Mouse (Mus musculus): ENCODE results near the gene Tbc1d20. TPM values are rescaled to one million over a fixed set of nuclear protein-coding genes. Genes with fewer than 3 reads are reported as not detected.
"Not testable (repeated sequence)": the region's sequence is repeated elsewhere in the genome, so short reads cannot be mapped to it uniquely, and the experiment has no call there.

The Tbc1d20 gene
- 41.1 and 41.8 TPM in 2 replicates for polyA plus RNA-seq (2015; fragmentation: Nextera tagmentation; extraction: Ambion mirVana)

DNA sequence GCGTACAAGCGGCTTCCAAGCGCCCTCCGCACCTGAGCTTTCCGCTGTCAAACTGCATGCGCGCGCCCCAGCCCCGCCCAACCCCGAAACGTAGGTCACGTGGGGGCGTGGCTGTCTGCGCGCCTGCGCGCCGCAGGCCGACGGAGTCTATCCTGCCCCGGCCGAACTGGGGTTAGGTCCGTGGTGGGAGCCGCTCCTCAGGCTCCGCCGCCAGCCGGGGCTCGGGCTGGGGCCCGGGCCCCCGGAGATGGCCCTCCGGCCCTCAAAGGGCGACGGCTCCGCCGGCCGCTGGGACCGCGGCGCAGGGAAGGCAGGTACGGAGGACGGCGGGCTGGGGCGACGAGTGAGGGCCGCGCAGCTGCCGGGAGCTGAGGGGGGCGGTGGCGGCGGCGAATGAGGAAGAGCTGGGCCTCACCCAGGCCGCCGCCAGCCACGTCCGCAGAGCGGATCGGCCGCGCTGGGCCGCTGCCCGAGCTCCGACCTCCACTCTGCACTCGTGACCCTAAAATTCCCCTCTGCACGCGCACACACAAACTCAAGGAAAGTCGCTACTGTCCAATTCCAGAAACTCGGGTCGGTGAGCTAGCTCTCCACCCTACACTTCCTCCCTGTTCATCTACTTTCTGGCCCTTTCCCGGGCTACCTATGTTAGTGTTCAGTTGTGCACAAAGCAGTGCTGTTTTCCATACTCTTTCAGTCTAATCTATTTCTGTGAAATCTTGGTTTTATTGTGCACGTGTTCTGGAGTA is at the start of gene Tbc1d20:
Gene Tbc1d20 (plus strand): TSS at position 102 of the 749 bp plus-strand sequence.
- WGBS: under 1% methylated on average over 61 of the region's 70 CpGs
- no peaks in the 10 kb centered on the region for H3K9me3 ChIP-seq (ENCODE audit: low read length)
- ATAC-seq (ENCODE audit: low FRiP score, low TSS enrichment): peak; percentile 97
- H3K27ac ChIP-seq (ENCODE audit: low read length): peak within 1 kb of the TSS; percentile 86
- peak within 1 kb of the TSS; percentile 90 for H3K4me3 ChIP-seq (ENCODE audit: low read length)
- H3K4me1 ChIP-seq (ENCODE audit: insufficient read depth, low read length): peaks cover 18% of the 10 kb centered on the region
- peak within 1 kb of the TSS; percentile 95 for H3K9ac ChIP-seq (replicated peaks; ENCODE audit: low read length)
- peak within 1 kb of the TSS; percentile 79 for H3K4me2 ChIP-seq (replicated peaks; ENCODE audit: low read depth, low read length)
- H3K27me3 ChIP-seq (ENCODE audit: insufficient read depth, low read length): no peaks in the 10 kb centered on the region
- no peaks in the 10 kb centered on the region for H3K36me3 ChIP-seq (ENCODE audit: insufficient read depth, low read length)

DNA sequence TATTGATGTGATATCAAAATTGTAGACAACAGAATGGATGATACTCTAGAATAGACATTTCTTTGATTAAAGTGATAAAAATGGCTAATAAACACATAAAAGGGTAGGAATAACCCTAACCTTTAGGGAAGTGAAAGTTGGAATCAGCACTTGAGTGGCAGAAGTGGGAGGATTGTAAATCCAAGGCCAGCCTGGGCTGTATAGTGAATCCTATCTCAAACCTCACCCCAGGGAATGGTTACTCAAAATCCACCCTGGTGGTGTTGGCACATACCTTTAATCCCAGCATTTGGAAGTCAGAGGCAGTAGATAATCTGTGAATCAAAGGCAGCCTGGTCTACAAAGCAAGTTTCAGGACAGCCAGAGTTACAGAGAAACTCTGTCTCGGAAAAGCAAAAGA is 46.4 kb upstream of the Tbc1d20 start:
- H3K27ac ChIP-seq (ENCODE audit: low read length): no peak overlapping the region
- peaks cover 16% of the 10 kb centered on the region for H3K36me3 ChIP-seq (ENCODE audit: insufficient read depth, low read length)
- no peaks in the 10 kb centered on the region for H3K27me3 ChIP-seq (ENCODE audit: insufficient read depth, low read length)
- H3K9me3 ChIP-seq (ENCODE audit: low read length): no peaks in the 10 kb centered on the region
- H3K4me3 ChIP-seq (ENCODE audit: low read length): no peak overlapping the region
- WGBS: 90% methylated on average over 1 of the region's 1 CpGs
- H3K4me1 ChIP-seq (ENCODE audit: insufficient read depth, low read length): no peaks in the 10 kb centered on the region
- no peak overlapping the region for H3K4me2 ChIP-seq (replicated peaks; ENCODE audit: low read depth, low read length)
- H3K9ac ChIP-seq (replicated peaks; ENCODE audit: low read length): no peak overlapping the region
- ATAC-seq (ENCODE audit: low FRiP score, low TSS enrichment): no peak

DNA sequence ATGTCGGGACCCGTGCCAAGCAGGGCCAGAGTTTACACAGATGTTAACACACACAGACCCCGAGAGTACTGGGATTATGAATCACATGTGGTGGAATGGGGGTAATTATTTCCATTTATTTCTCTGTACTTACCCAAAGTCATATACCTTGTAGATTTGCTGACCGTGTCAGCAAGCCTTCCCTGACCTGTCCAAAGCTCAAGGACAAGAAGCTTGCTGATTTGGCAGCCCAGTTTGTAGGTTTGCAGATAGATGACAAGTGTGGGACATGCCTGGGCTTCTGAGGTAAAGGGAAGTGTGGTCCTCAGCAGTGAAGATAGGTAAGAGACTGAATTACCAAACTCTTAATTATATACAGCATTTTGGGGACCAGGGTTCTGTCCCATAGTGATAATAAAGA is 43.1 kb upstream of the Tbc1d20 start:
- 60% methylated on average over 2 of the region's 4 CpGs for WGBS
- H3K9ac ChIP-seq (replicated peaks; ENCODE audit: low read length): no peak overlapping the region
- ATAC-seq (ENCODE audit: low FRiP score, low TSS enrichment): no peak
- no peak overlapping the region for H3K27ac ChIP-seq (ENCODE audit: low read length)
- H3K36me3 ChIP-seq (ENCODE audit: insufficient read depth, low read length): peaks cover 34% of the 10 kb centered on the region
- no peaks in the 10 kb centered on the region for H3K27me3 ChIP-seq (ENCODE audit: insufficient read depth, low read length)
- H3K4me2 ChIP-seq (replicated peaks; ENCODE audit: low read depth, low read length): no peak overlapping the region
- H3K4me1 ChIP-seq (ENCODE audit: insufficient read depth, low read length): no peaks in the 10 kb centered on the region
- no peaks in the 10 kb centered on the region for H3K9me3 ChIP-seq (ENCODE audit: low read length)
- no peak overlapping the region for H3K4me3 ChIP-seq (ENCODE audit: low read length)

DNA sequence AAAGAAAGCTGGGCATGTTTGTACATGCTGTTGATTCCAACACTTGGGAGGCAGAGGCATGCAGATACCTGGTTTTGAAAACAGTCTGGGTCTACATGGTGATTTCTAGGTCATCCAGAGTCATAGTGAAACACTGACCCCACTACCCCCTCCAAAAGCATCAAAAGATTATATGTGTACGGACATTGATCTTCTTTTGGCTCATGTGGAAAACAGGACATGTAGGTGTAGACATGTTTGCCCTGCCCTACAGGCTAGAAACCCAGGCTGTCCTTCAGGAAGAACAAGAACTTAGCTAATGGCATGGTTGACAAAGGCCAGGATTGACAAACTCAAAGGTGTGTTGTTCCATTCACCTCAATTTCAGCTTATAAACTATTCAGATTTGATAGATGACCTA is 33.9 kb upstream of the Tbc1d20 start:
- no peaks in the 10 kb centered on the region for H3K4me1 ChIP-seq (ENCODE audit: insufficient read depth, low read length)
- no peak for ATAC-seq (ENCODE audit: low FRiP score, low TSS enrichment)
- H3K27ac ChIP-seq (ENCODE audit: low read length): no peak overlapping the region
- H3K4me3 ChIP-seq (ENCODE audit: low read length): no peak overlapping the region
- no peaks in the 10 kb centered on the region for H3K27me3 ChIP-seq (ENCODE audit: insufficient read depth, low read length)
- H3K36me3 ChIP-seq (ENCODE audit: insufficient read depth, low read length): peaks cover 60% of the 10 kb centered on the region
- no peaks in the 10 kb centered on the region for H3K9me3 ChIP-seq (ENCODE audit: low read length)
- H3K4me2 ChIP-seq (replicated peaks; ENCODE audit: low read depth, low read length): no peak overlapping the region
- WGBS: 92% methylated on average over 1 of the region's 1 CpGs
- H3K9ac ChIP-seq (replicated peaks; ENCODE audit: low read length): no peak overlapping the region

DNA sequence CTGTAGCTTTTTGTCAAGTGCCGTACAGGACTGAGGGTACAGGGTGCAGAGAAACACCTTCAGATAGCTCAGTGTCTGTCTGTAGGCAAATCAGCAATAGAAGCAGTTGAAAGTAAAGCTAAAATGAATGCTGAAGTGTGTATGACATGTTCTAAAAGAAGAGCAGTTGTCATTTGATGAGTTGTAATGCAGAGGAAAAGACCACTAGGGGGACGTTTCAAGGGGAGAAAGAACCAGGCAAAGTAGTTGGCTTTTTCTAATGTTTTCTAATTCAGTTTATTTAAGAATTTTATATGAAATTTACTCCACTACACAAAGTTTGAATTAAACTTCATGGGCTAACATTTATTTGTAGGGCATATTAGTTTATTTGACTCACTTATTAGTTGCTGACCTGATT is 20.0 kb upstream of the Tbc1d20 start:
- Histone ChIP-seq H3K27me3 (ENCODE audit: insufficient read depth, low read length) (no peaks in the 10 kb centered on the region), H3K9ac (replicated peaks; ENCODE audit: low read length) (no peak overlapping the region), H3K4me1 (ENCODE audit: insufficient read depth, low read length) (no peaks in the 10 kb centered on the region), H3K4me2 (replicated peaks; ENCODE audit: low read depth, low read length) (no peak overlapping the region), H3K36me3 (ENCODE audit: insufficient read depth, low read length) (peaks cover 65% of the 10 kb centered on the region), H3K9me3 (ENCODE audit: low read length) (no peaks in the 10 kb centered on the region), H3K27ac (ENCODE audit: low read length) (no peak overlapping the region), H3K4me3 (ENCODE audit: low read length) (no peak overlapping the region)
- 83% methylated on average over 2 of the region's 2 CpGs for WGBS
- ATAC-seq (ENCODE audit: low FRiP score, low TSS enrichment): no peak

DNA sequence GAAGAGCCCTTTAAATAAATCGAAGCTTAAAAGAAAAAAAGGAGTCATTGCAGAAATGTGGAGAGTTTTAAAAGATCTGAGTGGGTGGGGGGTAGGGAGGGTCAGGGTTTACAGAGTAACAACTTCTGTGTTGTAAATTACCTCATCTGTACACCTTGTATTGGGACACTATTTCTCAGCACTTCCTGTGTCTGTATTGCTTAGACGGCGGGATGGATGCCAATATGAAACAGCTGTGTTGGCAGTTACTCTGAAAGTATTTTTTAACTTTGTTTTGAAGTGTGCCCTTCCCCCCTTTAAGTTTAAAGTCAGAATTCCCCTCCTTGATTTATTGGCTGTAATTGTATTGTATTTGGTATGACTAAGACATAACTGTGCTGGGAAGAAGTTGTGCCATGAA is 12.2 kb upstream of the Tbc1d20 start:
- peaks cover 43% of the 10 kb centered on the region for H3K36me3 ChIP-seq (ENCODE audit: insufficient read depth, low read length)
- no peaks in the 10 kb centered on the region for H3K4me1 ChIP-seq (ENCODE audit: insufficient read depth, low read length)
- no peak overlapping the region for H3K4me2 ChIP-seq (replicated peaks; ENCODE audit: low read depth, low read length)
- H3K9me3 ChIP-seq (ENCODE audit: low read length): no peaks in the 10 kb centered on the region
- no peak overlapping the region for H3K27ac ChIP-seq (ENCODE audit: low read length)
- no peak overlapping the region for H3K9ac ChIP-seq (replicated peaks; ENCODE audit: low read length)
- WGBS: 70% methylated on average over 3 of the region's 3 CpGs
- no peak for ATAC-seq (ENCODE audit: low FRiP score, low TSS enrichment)
- no peak overlapping the region for H3K4me3 ChIP-seq (ENCODE audit: low read length)
- H3K27me3 ChIP-seq (ENCODE audit: insufficient read depth, low read length): no peaks in the 10 kb centered on the region

DNA sequence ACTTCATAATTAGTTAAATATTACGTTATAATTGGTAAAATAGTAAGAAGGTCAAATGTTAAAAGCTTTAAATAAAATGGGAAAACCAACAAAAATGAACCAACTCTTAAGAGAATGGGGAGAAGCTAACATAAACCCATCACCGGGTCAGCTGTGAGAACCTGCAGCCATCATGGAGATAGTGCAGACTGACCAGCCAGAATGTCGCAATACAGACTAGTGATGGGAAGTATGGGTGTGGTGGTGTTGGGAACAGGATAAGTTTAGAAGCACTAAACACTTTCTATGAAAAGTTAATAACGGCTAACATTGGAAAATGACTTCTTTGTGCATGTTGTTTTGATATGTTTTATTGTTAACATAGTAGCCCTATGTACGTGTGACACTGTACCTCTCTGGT is 6.1 kb upstream of the Tbc1d20 start:
- H3K27ac ChIP-seq (ENCODE audit: low read length): no peak overlapping the region
- no peaks in the 10 kb centered on the region for H3K4me1 ChIP-seq (ENCODE audit: insufficient read depth, low read length)
- no peak for ATAC-seq (ENCODE audit: low FRiP score, low TSS enrichment)
- H3K9ac ChIP-seq (replicated peaks; ENCODE audit: low read length): no peak overlapping the region
- no peaks in the 10 kb centered on the region for H3K9me3 ChIP-seq (ENCODE audit: low read length)
- no peak overlapping the region for H3K4me2 ChIP-seq (replicated peaks; ENCODE audit: low read depth, low read length)
- no peak overlapping the region for H3K4me3 ChIP-seq (ENCODE audit: low read length)
- WGBS: 93% methylated on average over 5 of the region's 5 CpGs
- H3K27me3 ChIP-seq (ENCODE audit: insufficient read depth, low read length): no peaks in the 10 kb centered on the region
- peaks cover 23% of the 10 kb centered on the region for H3K36me3 ChIP-seq (ENCODE audit: insufficient read depth, low read length)

DNA sequence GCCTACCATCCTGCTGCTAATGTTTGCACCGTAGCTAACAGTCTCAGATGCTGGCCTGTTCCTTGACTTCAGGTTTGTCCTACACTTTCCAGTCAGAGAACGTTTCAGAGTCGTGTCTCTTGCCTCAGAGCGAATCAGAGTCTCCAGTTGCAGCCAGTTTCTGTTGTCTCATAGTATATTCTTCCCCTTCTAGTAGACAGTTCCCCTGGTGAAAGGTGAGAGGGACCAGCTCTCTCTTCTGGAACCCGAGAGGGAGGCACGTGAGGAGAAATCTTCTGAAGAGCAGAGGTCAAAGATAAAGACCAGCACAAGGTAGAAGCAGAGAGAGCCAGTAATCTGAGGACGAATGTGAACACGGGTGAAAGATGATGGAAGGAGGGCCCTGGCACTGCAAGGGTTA is 5.6 kb upstream of the Tbc1d20 start:
- Histone ChIP-seq H3K4me3 (ENCODE audit: low read length) (no peak overlapping the region), H3K9ac (replicated peaks; ENCODE audit: low read length) (no peak overlapping the region), H3K27me3 (ENCODE audit: insufficient read depth, low read length) (no peaks in the 10 kb centered on the region), H3K36me3 (ENCODE audit: insufficient read depth, low read length) (peaks cover 21% of the 10 kb centered on the region; the same call in 1 of the 2 replicates), H3K4me2 (replicated peaks; ENCODE audit: low read depth, low read length) (no peak overlapping the region), H3K4me1 (ENCODE audit: insufficient read depth, low read length) (0 out of 2 replicates have a peak, but pooled peaks cover under 1% of the 10 kb centered on the region), H3K27ac (ENCODE audit: low read length) (no peak overlapping the region), H3K9me3 (ENCODE audit: low read length) (no peaks in the 10 kb centered on the region)
- 81% methylated on average over 8 of the region's 8 CpGs for WGBS
- no peak for ATAC-seq (ENCODE audit: low FRiP score, low TSS enrichment)

DNA sequence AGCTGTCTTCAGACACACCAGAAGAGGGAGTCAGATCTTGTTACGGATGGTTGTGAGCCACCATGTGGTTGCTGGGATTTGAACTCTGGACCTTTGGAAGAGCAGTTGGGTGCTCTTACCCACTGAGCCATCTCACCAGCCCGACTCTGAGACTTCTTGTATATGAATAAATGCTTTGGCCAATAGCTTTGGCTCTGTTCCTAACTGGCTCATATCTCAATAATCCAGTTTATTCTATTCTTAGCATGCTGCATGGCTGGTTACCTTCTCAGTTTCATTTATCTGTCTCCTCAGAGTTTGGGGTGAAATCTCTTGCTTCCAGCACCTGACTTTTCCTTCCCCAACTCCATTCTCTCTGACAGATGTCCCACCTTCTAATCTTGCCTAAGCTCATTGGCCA is 4.0 kb upstream of the Tbc1d20 start:
- H3K9ac ChIP-seq (replicated peaks; ENCODE audit: low read length); H3K27ac ChIP-seq (ENCODE audit: low read length); H3K4me1 ChIP-seq (ENCODE audit: insufficient read depth, low read length); H3K4me2 ChIP-seq (replicated peaks; ENCODE audit: low read depth, low read length); ATAC-seq (ENCODE audit: low FRiP score, low TSS enrichment); H3K9me3 ChIP-seq (ENCODE audit: low read length); H3K4me3 ChIP-seq (ENCODE audit: low read length); H3K27me3 ChIP-seq (ENCODE audit: insufficient read depth, low read length): not testable (repeated sequence)
- peaks cover 14% of the 10 kb centered on the region; the same call in 1 of the 2 replicates for H3K36me3 ChIP-seq (ENCODE audit: insufficient read depth, low read length)
- WGBS: 77% methylated on average over 1 of the region's 2 CpGs

DNA sequence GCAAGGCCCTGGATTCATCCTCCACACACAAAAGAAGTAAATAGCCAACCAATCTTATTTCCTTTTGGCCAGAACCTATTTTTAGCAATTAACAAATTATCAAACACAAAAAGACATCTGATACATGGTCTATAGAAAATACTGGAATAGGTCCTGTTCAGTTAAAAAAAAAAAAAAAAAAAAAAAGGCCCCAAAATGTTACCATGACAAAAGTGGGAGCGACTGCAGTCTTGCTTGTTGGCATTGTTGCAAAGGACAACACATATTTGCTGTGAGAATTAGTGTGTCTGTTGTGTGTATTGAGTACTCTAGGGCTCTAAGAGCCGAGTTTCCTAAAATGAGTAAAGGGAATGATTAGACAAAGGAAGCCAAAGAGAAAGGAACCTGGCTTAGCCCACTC is 1.2 kb upstream of the Tbc1d20 start:
- ATAC-seq (ENCODE audit: low FRiP score, low TSS enrichment): no peak
- no peak overlapping the region for H3K27ac ChIP-seq (ENCODE audit: low read length)
- WGBS: 60% methylated on average over 2 of the region's 2 CpGs
- no peaks in the 10 kb centered on the region for H3K9me3 ChIP-seq (ENCODE audit: low read length)
- no peak overlapping the region for H3K9ac ChIP-seq (replicated peaks; ENCODE audit: low read length)
- H3K4me3 ChIP-seq (ENCODE audit: low read length): no peak overlapping the region
- no peaks in the 10 kb centered on the region for H3K27me3 ChIP-seq (ENCODE audit: insufficient read depth, low read length)
- H3K4me1 ChIP-seq (ENCODE audit: insufficient read depth, low read length): peaks cover 18% of the 10 kb centered on the region
- H3K4me2 ChIP-seq (replicated peaks; ENCODE audit: low read depth, low read length): no peak overlapping the region
- 0 out of 2 replicates have a peak, but pooled peaks cover 4% of the 10 kb centered on the region for H3K36me3 ChIP-seq (ENCODE audit: insufficient read depth, low read length)
